Mouse (Mus musculus) stomach, postnatal 0 days (tissue): ENCODE data around the gene Crebrf.

Experiments used
- CTCF ChIP-seq: IDR thresholded peaks from 2 replicates; pipeline ENCODE4 v1.5.1; 2016; ENCODE audit warnings: antibody characterized with exemption, low read depth, mild to moderate bottlenecking, moderate library complexity
- EP300 ChIP-seq: optimal IDR thresholded peaks from 2 replicates; pipeline ENCODE3; 2016; ENCODE audit warnings: antibody characterized with exemption

- TF ChIP-seq CTCF (no peak), EP300 (no peak)
Measured at GRCm38 (mm10) chr17:26767754-26768124, 52.3 kb downstream of the Crebrf start.
